Mouse (Mus musculus): Measurements from ENCODE around the gene Ngef.

GRCm38 (mm10) chr1:87608416-87609046 lies 34.9 kb upstream of the Ngef start:
- TF ChIP-seq CTCF (IDR thresholded peaks at IDR 0.05): peak; percentile 88
- TF ChIP-seq EP300 (IDR thresholded peaks at IDR 0.05; ENCODE audit: insufficient read depth, low read depth, low read length): no peak
- TF ChIP-seq POLR2A (IDR thresholded peaks at IDR 0.05; ENCODE audit: insufficient read depth, low read depth, low read length): no peak

All from heart, adult 2 months (tissue).